Mouse (Mus musculus) brain, embryonic 18.5 days (tissue): ENCODE data around the gene Vamp4.
"Not testable (repeated sequence)": the region's sequence is repeated elsewhere in the genome, so short reads cannot be mapped to it uniquely, and the experiment has no call there.

Source experiments
- DNase-seq: peaks from one replicate; pipeline ENCODE4 v3.0.0-alpha.2; 2012; ENCODE audit warnings: low read depth, low spot score

Vamp4 gene

GRCm38 (mm10) chr1:162589443-162589842, 19.1 kb downstream of the Vamp4 start:
- DNase-seq: no peak

GRCm38 (mm10) chr1:162590415-162590997, 20.2 kb downstream of the Vamp4 start:
- DNase-seq: no peak

- no peak for DNase-seq
Observed at GRCm38 (mm10) chr1:162597379-162598102, 27.2 kb downstream of the Vamp4 start.

GRCm38 (mm10) chr1:162599617-162600016, 29.3 kb downstream of the Vamp4 start:
- DNase-seq: no peak

GRCm38 (mm10) chr1:162601288-162601687, 31.0 kb downstream of the Vamp4 start:
- no peak for DNase-seq

- no peak for DNase-seq
Observed at GRCm38 (mm10) chr1:162608127-162608526, 37.8 kb downstream of the Vamp4 start.

- no peak for DNase-seq
Observed at GRCm38 (mm10) chr1:162609633-162610250, 39.4 kb downstream of the Vamp4 start.

GRCm38 (mm10) chr1:162611191-162611590, 40.9 kb downstream of the Vamp4 start:
- DNase-seq: no peak

- DNase-seq: peak; percentile 60
Observed at GRCm38 (mm10) chr1:162615511-162615910, 45.2 kb downstream of the Vamp4 start.

- DNase-seq: no peak
Observed at GRCm38 (mm10) chr1:162620487-162620886, 50.2 kb downstream of the Vamp4 start.

- no peak for DNase-seq
Observed at GRCm38 (mm10) chr1:162623895-162624294, 53.6 kb downstream of the Vamp4 start.

- no peak for DNase-seq
Observed at GRCm38 (mm10) chr1:162625229-162625628, 54.9 kb downstream of the Vamp4 start.

- DNase-seq: not testable (repeated sequence)
Observed at GRCm38 (mm10) chr1:162627821-162628220, 57.5 kb downstream of the Vamp4 start.

GRCm38 (mm10) chr1:162628326-162628725, 58.0 kb downstream of the Vamp4 start:
- DNase-seq: not testable (repeated sequence)

- not testable (repeated sequence) for DNase-seq
Observed at GRCm38 (mm10) chr1:162635291-162635931, 65.1 kb downstream of the Vamp4 start.

- DNase-seq: no peak
Observed at GRCm38 (mm10) chr1:162636516-162636915, 66.2 kb downstream of the Vamp4 start.

GRCm38 (mm10) chr1:162638535-162638934, 68.2 kb downstream of the Vamp4 start:
- no peak for DNase-seq

GRCm38 (mm10) chr1:162639051-162639750, 68.9 kb downstream of the Vamp4 start, which contains the start of gene Myoc:
Gene Myoc, plus strand, starts transcription at chr1:162639155.
- DNase-seq: no peak

- DNase-seq: no peak
Observed at GRCm38 (mm10) chr1:162639861-162640260, 69.5 kb downstream of the Vamp4 start.

- no peak for DNase-seq
Observed at GRCm38 (mm10) chr1:162642591-162642990, 72.3 kb downstream of the Vamp4 start.

GRCm38 (mm10) chr1:162643752-162644151, 73.4 kb downstream of the Vamp4 start:
- peak; percentile 39 for DNase-seq
